Mouse (Mus musculus) megakaryocyte-erythroid progenitor cell, adult 5-6 weeks (primary cell): Measurements from ENCODE around the gene Yes1. TPM values are rescaled to one million over a fixed set of nuclear protein-coding genes. Genes with fewer than 3 reads are reported as not detected.
"Not testable (repeated sequence)": the region's sequence is repeated elsewhere in the genome, so short reads cannot be mapped to it uniquely, and the experiment has no call there.

Source experiments
- ATAC-seq: replicated peaks from 2 replicates; pipeline ENCODE4 v1.8.0; 2016; ENCODE audit warnings: mild to moderate bottlenecking, inconsistent platforms; ENCODE audit not compliant: severe bottlenecking, poor library complexity, low FRiP score, low TSS enrichment
- total RNA-seq, 2 experiments: library from RNA; stranded (forward) in 1 of 2; stranded (reverse) in 1 of 2; fragments of 200-1000, 215-1000 nt in 1 of 2; fragments of >200 nt in 1 of 2; fragmentation: Nextera tagmentation in 1 of 2; gene quantifications; 2 replicates each; pipeline ENCODE4 v1.2.3; 2014 to 2017

The Yes1 gene
- total RNA-seq (2014; fragmentation: Nextera tagmentation) (0.22 TPM in 1 of 2 replicates, not detected in the other), total RNA-seq (2017) (0.08 and 0.23 TPM in 2 replicates)

DNA sequence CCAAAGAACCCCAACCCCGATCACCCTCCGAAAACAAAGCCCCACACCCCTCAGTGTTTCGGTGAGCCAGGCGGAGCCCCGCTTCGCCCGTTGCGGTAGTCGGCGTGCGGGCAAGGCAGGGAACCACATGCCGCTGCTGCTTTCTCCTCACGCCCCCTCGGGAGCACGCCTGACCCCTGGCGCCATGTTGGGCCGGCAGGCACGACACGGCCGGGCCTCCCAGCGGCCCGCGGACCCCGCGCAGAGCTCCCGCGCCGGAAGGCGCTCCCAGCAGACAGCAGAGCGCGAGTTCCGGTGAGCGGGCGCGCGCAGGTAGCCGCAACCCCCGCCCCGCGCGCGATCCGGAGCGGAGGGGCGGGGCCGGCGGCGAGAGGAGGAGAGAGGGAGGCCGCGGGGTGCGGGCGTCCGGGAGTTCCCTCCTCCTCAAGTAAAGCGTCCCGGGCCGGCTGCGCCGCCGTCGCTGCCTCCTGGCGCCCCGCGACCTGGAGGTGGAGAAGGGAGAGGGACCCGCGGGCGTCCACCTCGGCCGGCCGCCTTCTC lies at the start of gene Yes1:
Yes1 (plus strand) TSS at position 371 of the 540 bp plus-strand sequence.
- ATAC-seq: peak; percentile 65

DNA sequence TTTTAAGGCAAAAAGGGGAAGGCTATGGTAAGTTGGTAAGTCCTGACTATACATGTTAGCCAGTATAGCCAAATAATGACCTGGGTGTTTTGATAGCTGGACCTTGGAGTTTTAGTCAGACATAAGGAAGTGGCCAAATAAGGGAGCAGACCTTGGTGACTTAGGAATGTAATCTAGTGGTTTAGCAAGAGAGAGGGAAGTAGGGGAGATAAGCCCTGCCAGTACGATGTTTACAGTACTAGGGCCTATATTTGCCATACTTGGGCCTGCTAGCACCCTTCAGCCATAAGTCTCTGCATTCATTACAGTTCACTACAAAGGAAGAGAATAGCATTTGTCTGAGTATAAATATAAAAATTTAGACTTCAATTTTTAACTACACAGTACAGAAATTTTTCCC lies 46.3 kb upstream of the Yes1 start:
- ATAC-seq: no peak

DNA sequence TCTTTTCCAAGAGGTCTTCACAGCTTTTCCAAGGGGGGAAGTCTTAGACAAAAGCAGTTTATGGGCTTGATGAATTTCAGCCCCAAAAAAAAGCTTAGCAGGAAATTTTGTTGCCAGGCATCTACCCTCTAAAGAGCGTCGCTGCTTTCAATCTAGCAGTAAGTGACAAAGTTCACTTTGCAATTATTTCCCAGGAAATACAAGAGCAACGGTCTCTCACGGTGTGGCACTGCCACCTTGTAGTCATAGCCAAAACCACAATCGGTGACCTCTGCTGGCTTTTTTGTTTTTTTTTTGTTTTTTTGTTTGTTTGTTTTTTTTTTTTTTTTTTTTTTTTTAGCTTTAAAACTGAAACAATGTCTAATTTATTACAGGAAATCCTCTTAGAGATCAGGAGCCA lies 39.2 kb upstream of the Yes1 start:
- no peak for ATAC-seq

DNA sequence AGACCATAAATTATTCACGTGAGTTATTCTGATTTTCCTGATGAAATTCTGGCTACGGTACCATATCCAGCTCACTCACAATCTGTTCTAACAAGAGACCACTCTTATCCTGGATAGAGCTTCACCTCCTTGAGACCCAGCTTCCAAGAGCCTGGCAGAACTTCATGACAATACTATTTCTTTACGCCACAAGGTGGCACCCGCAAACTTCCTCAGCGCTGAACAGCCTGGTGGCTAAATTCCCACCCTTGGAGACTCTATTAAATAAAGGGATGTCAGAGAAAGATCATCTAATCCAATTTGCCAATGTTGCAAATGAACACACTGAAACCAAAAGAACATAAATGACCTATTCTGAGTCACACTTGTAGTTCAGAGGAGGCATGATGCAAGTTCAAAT lies 22.8 kb upstream of the Yes1 start:
- ATAC-seq: peak; percentile 63; the same call in 1 of the 2 replicates

DNA sequence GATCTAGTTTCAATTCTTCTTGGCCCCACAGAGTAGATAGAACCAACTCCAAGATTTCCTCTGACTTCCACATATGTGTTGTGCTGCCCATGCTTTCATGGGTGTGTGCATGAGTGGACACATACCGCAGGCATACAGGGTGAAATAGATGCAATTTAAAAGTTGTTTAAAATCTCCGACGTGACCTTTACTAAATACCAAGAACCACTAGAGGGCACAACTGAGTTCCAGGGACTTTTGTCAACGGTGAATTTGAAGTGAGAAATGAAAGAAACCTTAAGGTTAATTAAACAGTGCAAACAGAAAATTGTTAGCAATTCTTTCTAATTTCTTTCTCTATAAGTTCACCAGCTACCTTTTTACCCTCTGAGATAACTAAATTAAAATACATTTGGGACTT lies 17.2 kb upstream of the Yes1 start:
- ATAC-seq: no peak

DNA sequence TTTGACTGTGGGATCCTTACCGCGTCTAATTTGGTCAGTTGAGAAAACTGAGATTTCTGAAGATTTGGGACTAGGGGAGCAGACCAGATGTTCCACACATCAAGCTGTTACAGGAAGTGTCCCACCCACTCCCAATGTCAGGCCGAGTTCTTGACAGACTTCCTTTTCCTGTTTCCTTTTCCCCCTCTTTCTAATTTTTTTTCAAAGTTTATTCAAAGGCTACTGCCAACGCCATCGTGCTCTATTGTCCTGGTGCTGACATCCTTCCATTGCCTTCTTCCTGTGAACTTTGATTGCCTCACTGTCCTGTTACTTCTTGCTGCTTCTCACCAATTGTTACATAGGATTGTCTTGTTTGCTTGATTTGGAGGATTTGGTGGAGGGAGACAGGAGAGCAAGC lies 16.6 kb upstream of the Yes1 start:
- no peak for ATAC-seq

DNA sequence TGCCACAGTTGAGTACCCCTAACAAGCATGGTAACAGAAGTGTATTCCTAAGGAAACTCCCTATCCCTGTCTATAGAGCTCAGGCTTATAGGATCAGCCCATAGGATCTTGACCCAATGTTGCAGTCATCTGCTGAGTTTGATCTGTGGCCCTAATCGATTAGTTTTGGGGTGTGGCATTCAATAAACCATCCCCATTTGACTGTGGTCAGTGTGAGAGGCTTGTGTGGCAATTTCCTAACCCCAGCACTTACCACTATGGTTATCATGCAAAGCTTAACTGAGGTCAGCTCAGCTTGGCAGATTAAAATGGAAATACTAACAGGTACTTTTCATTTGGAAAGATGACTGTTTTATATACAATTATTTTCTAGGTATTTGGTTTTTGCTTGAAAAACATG lies 5.1 kb upstream of the Yes1 start:
- no peak for ATAC-seq

DNA sequence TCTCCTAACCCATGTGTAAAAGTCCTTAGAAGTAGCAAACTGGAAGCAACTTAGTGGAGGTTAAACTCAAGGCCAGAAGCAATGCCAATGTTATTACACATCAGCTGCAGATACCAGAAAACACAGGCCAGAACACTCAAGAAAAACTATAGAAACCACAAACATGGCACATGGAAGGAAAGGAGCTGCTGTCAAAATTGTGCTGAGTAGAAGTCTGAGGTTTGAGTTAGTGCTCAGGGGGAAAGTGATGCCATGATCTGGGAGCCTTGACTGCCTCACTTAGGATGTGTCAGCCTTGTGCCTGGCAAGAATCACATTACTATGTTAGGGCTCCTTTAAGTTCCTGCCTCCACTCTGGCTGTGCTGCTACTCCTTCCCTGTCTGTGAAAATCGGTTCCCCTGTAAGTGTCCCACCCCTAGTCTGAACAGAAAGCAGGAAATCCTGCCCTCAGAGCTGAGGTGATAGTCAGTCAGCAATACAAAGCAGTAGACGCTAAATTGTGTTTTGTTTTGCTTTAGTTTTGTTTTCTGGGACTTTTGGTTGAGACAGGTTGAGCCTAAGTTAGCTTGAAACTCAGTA lies 3.1 kb upstream of the Yes1 start:
- ATAC-seq: no peak

DNA sequence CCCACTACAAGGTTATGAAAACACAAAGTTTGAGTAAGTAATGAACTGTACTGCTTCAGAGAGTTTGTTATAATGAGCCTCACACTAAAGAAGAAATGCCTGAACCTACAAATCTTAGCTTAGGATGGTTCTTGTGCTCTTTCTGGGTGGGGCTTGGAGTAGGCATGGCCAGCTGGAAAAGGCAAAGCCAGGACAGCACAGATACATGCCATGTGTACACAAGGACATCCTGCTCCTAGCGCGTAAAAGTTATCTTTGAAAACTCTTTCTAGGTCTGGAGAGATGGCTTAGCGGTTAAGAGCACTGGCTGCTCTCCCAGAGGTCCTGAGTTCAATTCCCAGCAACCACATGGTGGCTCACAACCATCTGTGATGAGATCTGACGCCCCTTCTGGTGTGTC lies 2.5 kb upstream of the Yes1 start:
- no peak for ATAC-seq

DNA sequence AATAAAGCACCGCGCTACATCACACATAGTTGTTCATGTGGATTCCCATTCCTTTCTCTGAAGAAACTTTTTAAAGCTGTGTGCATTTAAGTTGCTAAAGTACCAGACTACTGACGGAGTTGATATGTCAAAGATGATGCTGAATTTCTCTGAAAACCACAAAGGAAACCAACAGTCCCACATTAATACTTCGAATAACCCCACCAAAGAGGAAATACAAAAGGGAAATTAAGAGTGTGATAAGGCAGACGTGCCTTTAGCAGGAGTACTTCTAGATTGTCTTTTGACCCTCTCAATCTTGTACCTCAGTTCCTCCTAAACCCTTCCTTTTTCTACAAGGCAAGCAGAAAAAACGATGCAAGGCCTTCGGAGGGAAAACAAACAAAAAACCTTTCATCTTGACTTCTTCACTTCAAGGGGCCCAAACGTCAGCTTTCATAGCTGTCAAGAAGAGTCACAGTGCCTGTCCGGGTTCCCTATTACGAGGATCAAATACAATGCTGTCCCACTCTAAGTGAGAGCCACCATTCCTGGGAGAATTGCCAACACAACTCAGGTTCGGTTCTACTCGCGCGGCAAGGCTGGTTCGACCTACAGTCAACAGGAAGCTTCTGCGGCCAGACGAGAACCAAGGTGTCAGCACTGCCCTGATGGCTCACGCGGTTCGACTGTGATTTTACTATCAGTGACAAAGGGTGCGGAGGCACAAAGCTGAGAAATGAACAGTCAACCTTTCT lies 739 bp upstream of the Yes1 start:
- no peak for ATAC-seq

DNA sequence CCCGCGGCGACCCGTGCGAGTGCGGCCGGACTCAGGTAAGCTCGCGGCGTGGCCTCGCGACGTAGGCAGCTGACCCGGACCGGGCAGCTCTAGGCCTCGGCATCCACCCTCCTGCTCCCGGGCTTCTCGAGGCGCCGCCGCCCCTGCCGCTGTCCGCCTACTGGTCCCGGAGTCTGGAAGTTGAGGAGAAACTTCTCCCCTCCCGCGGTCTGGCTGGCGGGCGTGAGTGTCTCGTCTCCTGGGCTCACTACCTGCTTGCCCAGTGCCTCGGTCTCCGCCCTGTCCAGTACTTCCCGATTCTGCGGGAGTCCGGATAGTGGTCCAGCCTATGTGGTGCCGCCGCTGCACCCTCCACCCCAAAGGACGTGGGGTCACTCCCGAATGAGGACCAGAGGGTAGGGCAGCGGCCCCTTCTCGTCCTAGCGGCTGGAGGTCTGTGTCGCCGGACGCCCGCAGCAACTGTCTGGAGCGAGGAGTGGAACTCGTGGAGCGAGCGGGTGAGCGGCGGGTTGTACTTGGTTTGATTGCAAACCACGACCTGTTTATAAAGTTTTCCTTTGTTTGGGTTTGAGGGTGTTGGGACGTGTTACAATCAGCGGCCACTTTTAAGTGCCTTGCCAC lies 480 bp downstream of the Yes1 start:
- peak; percentile 32 for ATAC-seq

DNA sequence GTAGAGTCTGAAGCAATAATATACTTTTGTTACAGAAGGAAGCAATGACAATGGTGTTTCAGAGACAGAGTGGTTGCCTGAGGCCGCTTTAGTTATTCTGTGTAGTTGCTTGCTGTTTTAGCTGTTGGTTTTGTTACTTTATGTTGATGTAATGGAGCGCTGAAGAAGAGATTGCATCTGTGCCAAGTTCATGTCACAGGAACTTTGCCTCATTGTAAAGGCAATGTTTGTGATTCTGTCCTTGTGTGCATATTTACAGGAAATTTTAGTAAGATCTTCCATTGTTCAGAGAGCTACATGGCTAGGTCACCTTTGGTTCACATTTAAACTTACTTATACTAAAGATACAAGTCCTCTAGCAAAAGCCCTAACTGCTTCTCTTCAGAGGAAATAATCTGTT lies 3.3 kb downstream of the Yes1 start:
- ATAC-seq: no peak

DNA sequence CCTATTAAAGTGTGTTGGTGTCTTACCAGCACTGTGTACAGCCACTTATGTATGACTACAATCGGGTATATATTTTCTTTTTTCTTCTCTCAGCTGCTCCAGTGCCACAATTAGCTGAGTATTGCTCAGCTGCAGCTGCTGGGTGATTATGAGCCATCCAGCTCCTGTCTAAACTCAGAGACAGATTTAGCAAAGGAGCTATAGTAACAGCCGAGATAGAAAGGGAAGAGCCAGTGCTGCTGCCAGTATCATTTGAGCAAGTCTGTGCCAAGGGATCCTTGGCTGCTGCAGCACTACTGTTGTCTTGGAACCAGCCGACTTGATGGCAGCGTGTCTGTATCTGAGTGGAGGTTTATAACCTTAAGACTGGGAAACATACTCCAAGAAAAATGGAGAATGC lies 3.7 kb downstream of the Yes1 start:
- ATAC-seq: no peak

DNA sequence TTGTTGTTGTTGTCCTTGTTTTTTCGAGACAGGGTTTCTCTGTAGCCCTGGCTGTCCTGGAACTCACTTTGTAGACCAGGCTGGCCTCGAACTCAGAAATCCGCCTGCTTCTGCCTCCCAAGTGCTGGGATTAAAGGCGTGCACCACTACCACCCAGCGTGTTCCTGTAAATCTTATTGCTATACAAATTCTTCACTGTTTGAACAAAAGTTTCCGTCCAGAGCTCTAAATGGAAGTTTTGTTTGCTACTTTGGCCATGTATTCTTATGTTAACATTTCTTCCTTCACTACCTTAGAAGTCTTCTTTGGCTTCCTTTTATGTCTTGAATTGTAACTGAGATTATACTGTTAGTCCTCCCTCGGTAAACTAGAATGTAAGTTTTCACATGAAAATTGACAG lies 5.5 kb downstream of the Yes1 start:
- ATAC-seq: not testable (repeated sequence)

DNA sequence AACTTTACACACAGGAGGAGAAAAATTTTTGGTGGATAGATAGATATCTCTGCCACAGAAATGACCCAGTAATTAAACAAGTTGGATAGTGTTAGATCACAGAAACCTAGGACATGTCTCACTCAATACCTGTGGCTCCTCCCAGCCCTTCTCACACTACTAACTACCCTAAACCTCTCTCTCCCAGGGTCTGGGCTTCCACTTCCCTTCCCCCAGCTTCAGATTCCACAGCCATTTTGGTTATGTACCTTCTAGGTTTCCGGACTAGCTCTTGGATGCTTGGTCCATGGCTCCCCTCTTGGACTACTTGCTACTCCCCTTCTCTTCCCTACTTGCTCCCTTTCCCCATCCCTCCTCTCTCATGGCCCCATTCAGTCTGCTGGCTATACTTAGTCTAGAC lies 6.9 kb downstream of the Yes1 start:
- ATAC-seq: no peak

DNA sequence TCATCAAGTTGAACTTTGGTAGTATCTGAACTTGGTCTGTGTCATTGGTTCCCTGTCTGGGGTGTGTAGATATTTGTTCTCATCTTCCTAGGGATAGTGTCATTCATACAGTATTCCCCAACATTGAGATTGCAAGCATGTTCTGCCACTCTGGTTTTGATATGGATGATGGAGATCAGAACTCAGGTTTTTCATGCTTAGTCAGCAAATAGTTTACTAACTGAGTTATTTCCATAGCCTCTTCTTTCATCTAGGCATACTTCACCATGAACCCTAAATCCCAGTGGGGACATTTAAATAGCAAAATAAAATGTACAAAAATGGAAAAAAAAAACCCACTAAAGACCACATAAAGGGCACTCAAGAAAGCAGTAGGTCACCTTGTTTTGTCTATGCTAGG lies 12.7 kb downstream of the Yes1 start:
- ATAC-seq: no peak

DNA sequence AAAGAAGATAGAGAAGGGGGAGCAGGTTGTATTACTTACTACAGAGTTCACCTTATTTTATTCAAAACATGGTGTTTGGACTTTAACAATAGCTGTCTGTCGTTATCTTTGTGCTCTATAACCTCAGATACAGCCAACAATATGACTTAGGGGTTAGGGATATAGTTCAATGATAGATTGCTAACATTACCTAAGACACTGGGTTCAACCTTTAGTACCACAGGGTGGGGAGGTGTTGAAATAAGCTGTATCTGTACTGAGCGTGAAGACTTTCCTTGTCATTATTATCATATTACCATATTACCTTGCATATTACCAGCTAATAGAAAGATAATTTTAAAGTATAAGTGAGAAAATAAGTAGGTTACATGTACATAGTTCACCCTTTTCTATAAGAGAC lies 13.8 kb downstream of the Yes1 start:
- no peak for ATAC-seq

DNA sequence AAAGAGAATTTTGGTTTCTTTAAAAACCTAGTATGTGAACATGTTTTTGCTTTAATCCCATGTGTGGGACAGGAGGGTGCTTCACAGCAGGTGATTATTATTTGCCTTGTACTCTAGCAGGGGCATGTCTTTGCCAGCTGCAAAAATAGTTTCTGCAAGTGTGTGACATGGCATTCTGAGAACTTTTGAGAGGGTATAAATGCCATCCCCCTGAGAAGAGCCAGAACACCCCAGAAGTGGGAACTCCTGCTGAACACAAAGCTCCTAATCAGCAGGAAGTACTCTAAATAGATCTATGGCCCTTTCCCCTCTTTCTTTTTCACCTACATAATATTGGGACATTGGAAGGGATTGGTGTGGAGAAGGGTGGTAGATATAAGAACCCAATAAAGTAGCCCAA lies 22.2 kb downstream of the Yes1 start:
- no peak for ATAC-seq

DNA sequence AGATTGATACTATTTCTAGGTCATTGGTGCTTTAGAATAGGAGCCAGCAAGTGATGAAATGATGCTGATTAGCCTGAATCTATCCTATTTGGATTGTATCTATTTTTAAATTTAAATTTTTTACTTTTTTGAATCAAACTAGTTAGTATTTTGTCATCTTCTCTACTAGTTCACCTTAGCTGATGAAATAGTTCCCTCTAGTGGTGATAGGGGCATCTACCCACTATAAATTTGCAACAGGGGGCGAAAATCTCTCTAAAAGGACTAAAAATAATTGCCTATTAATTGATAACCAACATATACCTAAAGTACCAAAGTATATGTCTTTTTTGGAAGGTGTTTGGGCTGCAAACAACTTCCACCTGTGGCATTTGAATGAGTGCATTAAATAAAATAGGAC lies 46.4 kb downstream of the Yes1 start:
- ATAC-seq: no peak

DNA sequence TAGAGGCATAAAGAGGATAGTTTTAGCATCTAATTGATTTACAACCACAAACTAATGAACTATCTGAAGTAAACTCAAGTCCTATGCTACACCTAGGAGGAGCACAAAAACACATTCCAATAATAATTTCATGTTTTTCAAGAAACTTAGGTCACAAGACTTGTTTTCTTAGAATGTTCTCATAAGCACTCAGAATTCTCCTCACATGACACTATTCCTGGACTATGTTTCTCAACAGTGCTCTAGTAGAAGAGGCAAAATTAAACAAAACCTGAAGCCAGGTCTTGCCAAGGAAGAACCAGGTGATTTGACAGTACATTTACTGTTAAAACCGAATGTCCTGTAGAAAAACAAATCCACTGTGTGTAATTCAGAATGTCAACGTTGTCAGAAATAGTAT lies 71.5 kb downstream of the Yes1 start:
- no peak for ATAC-seq

DNA sequence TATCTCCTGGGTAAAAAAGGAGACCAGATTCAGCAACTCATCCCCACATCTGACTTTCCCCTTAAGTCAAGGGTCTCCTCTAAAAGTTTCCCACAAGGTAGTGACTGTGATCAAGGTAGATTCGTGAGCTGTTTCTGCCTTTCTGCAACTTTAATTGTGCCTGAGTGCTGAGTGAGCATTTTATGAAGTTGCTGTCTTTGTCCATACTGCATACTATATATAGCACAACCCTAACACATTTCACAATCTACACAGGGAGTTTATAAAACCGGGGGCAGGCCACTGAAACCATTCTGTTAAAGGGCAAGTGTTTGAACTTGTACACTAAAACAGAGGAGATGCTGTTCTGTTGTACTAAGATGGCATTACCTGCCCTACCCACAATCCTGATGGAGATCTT lies 82.4 kb downstream of the Yes1 start:
- ATAC-seq: no peak
